Mouse (Mus musculus): ENCODE results near the gene Shank2. TPM values are rescaled to one million over a fixed set of nuclear protein-coding genes. Genes with fewer than 3 reads are reported as not detected.

The Shank2 gene
- total and polyA plus RNA-seq, 3 experiments = not detected

DNA sequence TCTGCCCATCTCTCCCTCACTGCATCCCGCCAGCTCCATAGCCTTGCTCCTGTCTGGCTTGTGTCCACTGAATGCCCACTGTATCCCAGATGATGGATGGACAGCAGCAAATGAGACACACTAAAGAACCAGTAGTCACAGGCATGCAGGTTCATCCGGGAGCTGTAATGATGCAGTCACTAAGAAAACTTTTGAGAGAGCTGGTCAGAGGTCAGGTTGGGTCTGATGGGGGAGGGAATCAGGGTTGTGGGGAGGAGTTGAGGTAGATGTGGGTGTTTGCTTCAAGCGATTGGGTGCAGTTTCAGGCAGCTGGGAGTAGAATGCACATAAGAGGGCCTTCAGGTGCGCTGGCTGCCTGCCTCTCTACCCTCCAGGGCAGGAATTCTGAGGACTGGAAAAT lies 21.8 kb downstream of the Shank2 start:
- Histone ChIP-seq H3K27ac (ENCODE audit: control insufficient read depth, low read depth, low read length) (no peak overlapping the region), H3K9me3 (replicated peaks; ENCODE audit: insufficient read depth, low read length) (no peaks in the 10 kb centered on the region), H3K36me3 (ENCODE audit: control insufficient read depth in 1 of 2, insufficient read depth in 2 of 2, low read length in 2 of 2) (no peaks in the 10 kb centered on the region), H3K27me3 (ENCODE audit: control insufficient read depth in 1 of 2, insufficient read depth in 2 of 2, low read length in 2 of 2) (no peaks in the 10 kb centered on the region), H3K79me2 (ENCODE audit: control insufficient read depth, insufficient read depth, low read length, poor library complexity) (no peaks in the 10 kb centered on the region), H3K9ac (ENCODE audit: control insufficient read depth, low read depth, low read length, poor library complexity, severe bottlenecking) (no peak overlapping the region), H3K4me1 (ENCODE audit: control insufficient read depth in 1 of 2, insufficient read depth in 2 of 2, low read length in 2 of 2) (no peaks in the 10 kb centered on the region), H3K4me3 (ENCODE audit: control insufficient read depth in 1 of 2, insufficient read depth in 1 of 2, low read depth in 2 of 2, low read length in 2 of 2) (no peak overlapping the region)
- DNase-seq (ENCODE audit: low read depth, low spot score) = no peak
- no peak for TF ChIP-seq CTCF (IDR thresholded peaks at IDR 0.05 in 2 of 3, conservative IDR thresholded peaks at IDR 0.05 in 1 of 3; ENCODE audit: control insufficient read depth in 1 of 3, insufficient read depth in 1 of 3, low read depth in 2 of 3, low read length in 3 of 3, poor library complexity in 1 of 3, severe bottlenecking in 1 of 3)
- no peak for TF ChIP-seq POLR2AphosphoS5 (IDR thresholded peaks at IDR 0.05; ENCODE audit: borderline replicate concordance, low read depth, low read length)
- no peak for TF ChIP-seq HCFC1 (IDR thresholded peaks at IDR 0.05; ENCODE audit: low read depth, low read length)
- TF ChIP-seq EP300 (IDR thresholded peaks at IDR 0.05; ENCODE audit: low read depth in 1 of 2, low read length in 2 of 2) = no peak
- no peak for TF ChIP-seq BHLHE40 (IDR thresholded peaks at IDR 0.05; ENCODE audit: borderline replicate concordance, low read depth, low read length)
- no peak for TF ChIP-seq KAT2A (conservative IDR thresholded peaks at IDR 0.05; ENCODE audit: low read depth, low read length)
- no peak for TF ChIP-seq RCOR1 (IDR thresholded peaks at IDR 0.05; ENCODE audit: low read depth, low read length)

DNA sequence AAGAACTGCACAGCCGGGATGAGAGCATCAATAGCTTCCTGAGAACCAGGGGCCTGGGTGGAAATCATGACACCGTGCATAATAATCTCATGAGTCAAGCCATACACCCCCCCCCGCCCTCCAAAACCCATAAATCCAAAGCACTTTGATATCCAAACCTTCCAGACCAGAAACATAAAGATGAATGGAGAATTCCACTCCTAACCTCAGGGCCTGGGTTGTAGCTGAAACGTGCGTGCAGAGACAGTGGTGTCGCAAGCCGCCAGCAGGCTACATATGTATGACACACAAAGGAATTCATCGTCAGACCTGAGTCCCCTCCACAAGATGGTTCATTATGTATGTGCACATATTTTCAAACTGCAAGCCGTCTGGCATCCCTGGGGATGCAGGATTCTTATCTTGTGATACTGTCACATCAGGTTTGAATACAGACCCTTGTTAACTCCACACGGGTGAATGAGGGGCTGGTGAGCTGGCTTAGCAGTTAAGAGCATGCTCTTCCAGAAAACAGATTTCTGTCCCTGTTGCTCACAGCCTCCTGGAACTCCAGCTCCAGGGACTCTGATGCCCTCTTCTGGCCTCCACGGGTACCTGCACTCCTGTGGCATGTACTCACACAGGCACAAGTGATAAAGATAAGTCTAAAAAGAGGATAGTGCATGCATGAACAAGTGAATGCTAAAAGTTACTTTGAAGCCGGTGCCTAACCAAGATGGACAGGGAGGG lies 24.5 kb downstream of the Shank2 start:
- H3K27me3 ChIP-seq (ENCODE audit: control insufficient read depth in 1 of 2, insufficient read depth in 2 of 2, low read length in 2 of 2) = no peaks in the 10 kb centered on the region
- no peak overlapping the region for H3K4me3 ChIP-seq (ENCODE audit: control insufficient read depth in 1 of 2, insufficient read depth in 1 of 2, low read depth in 2 of 2, low read length in 2 of 2)
- no peak for TF ChIP-seq GATA1 (IDR thresholded peaks at IDR 0.05; ENCODE audit: low read depth, low read length)
- no peak for TF ChIP-seq TCF12 (IDR thresholded peaks at IDR 0.05; ENCODE audit: low read depth, low read length)
- no peak for TF ChIP-seq NELFE (IDR thresholded peaks at IDR 0.05; ENCODE audit: low read depth, low read length)
- TF ChIP-seq NRF1 (IDR thresholded peaks at IDR 0.05; ENCODE audit: insufficient read depth, low read depth, low read length, poor library complexity, severe bottlenecking) = no peak
- H3K79me2 ChIP-seq (ENCODE audit: control insufficient read depth, insufficient read depth, low read length, poor library complexity) = no peaks in the 10 kb centered on the region
- H3K9ac ChIP-seq (ENCODE audit: control insufficient read depth, low read depth, low read length, poor library complexity, severe bottlenecking) = no peak overlapping the region
- H3K9me3 ChIP-seq (replicated peaks; ENCODE audit: insufficient read depth, low read length) = no peaks in the 10 kb centered on the region
- H3K4me1 ChIP-seq (ENCODE audit: control insufficient read depth in 1 of 2, insufficient read depth in 2 of 2, low read length in 2 of 2) = no peaks in the 10 kb centered on the region
- DNase-seq (ENCODE audit: low read depth, low spot score) = no peak
- no peak overlapping the region for H3K27ac ChIP-seq (ENCODE audit: control insufficient read depth, low read depth, low read length)
- H3K36me3 ChIP-seq (ENCODE audit: control insufficient read depth in 1 of 2, insufficient read depth in 2 of 2, low read length in 2 of 2) = no peaks in the 10 kb centered on the region

DNA sequence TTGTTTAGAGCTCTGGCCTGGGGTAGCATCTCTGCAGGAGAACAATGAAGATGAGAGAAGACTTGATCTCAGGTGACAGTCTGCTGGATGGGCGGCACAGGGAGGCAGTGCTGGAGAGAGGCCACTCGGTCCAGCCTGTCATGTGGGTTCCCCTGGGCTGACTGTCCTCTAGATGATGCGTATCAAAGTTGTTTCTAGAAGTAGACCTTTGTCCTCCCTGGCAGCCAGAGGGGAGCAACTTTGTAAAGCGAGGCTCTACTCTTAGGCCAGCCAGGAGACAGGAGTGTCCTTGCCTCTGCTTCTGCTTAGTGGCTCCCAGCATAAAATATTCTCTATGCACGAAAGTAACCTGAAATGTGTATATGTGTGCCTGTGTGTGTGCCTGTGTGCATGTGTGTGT lies 27.5 kb downstream of the Shank2 start:
- Histone ChIP-seq H3K27ac (ENCODE audit: control insufficient read depth, low read depth, low read length) (no peak overlapping the region), H3K4me3 (ENCODE audit: control insufficient read depth in 1 of 2, insufficient read depth in 1 of 2, low read depth in 2 of 2, low read length in 2 of 2) (no peak overlapping the region), H3K9me3 (replicated peaks; ENCODE audit: insufficient read depth, low read length) (no peaks in the 10 kb centered on the region), H3K36me3 (ENCODE audit: control insufficient read depth in 1 of 2, insufficient read depth in 2 of 2, low read length in 2 of 2) (no peaks in the 10 kb centered on the region), H3K4me1 (ENCODE audit: control insufficient read depth in 1 of 2, insufficient read depth in 2 of 2, low read length in 2 of 2) (no peaks in the 10 kb centered on the region), H3K9ac (ENCODE audit: control insufficient read depth, low read depth, low read length, poor library complexity, severe bottlenecking) (no peak overlapping the region), H3K27me3 (ENCODE audit: control insufficient read depth in 1 of 2, insufficient read depth in 2 of 2, low read length in 2 of 2) (no peaks in the 10 kb centered on the region), H3K79me2 (ENCODE audit: control insufficient read depth, insufficient read depth, low read length, poor library complexity) (no peaks in the 10 kb centered on the region)
- TF ChIP-seq CTCF (IDR thresholded peaks at IDR 0.05 in 2 of 3, conservative IDR thresholded peaks at IDR 0.05 in 1 of 3; ENCODE audit: control insufficient read depth in 1 of 3, insufficient read depth in 1 of 3, low read depth in 2 of 3, low read length in 3 of 3, poor library complexity in 1 of 3, severe bottlenecking in 1 of 3) = no peak
- TF ChIP-seq ZC3H11A (IDR thresholded peaks at IDR 0.05; ENCODE audit: low read depth, low read length) = no peak
- TF ChIP-seq KAT2A (conservative IDR thresholded peaks at IDR 0.05; ENCODE audit: low read depth, low read length) = no peak
- no peak for TF ChIP-seq POLR2A (IDR thresholded peaks at IDR 0.05; ENCODE audit: control insufficient read depth in 1 of 2, insufficient read depth in 1 of 2, low read depth in 1 of 2, low read length in 2 of 2, poor library complexity in 1 of 2)
- TF ChIP-seq ELF1 (IDR thresholded peaks at IDR 0.05; ENCODE audit: low read depth, low read length) = no peak
- no peak for TF ChIP-seq HCFC1 (IDR thresholded peaks at IDR 0.05; ENCODE audit: low read depth, low read length)
- no peak for TF ChIP-seq TCF12 (IDR thresholded peaks at IDR 0.05; ENCODE audit: low read depth, low read length)
- TF ChIP-seq CHD1 (IDR thresholded peaks at IDR 0.05; ENCODE audit: low read depth, low read length) = no peak
- TF ChIP-seq ZKSCAN1 (IDR thresholded peaks at IDR 0.05; ENCODE audit: low read depth, low read length) = no peak
- TF ChIP-seq SIN3A (IDR thresholded peaks at IDR 0.05; ENCODE audit: low read length) = no peak
- TF ChIP-seq BHLHE40 (IDR thresholded peaks at IDR 0.05; ENCODE audit: borderline replicate concordance, low read depth, low read length) = no peak
- TF ChIP-seq MYB (IDR thresholded peaks at IDR 0.05; ENCODE audit: low read depth, low read length) = no peak
- TF ChIP-seq ETS1 (IDR thresholded peaks at IDR 0.05; ENCODE audit: low read depth, low read length) = no peak
- TF ChIP-seq CHD2 (IDR thresholded peaks at IDR 0.05; ENCODE audit: low read length) = no peak
- no peak for TF ChIP-seq ZMIZ1 (IDR thresholded peaks at IDR 0.05; ENCODE audit: low read depth, low read length)
- TF ChIP-seq EP300 (IDR thresholded peaks at IDR 0.05; ENCODE audit: low read depth in 1 of 2, low read length in 2 of 2) = no peak
- no peak for DNase-seq (ENCODE audit: low read depth, low spot score)
